Mouse (Mus musculus): ENCODE data around the gene Rgma. TPM values are rescaled to one million over a fixed set of nuclear protein-coding genes. Genes with fewer than 3 reads are reported as not detected.

The Rgma gene
- total and polyA plus RNA-seq, 3 experiments = 0.04 to 0.07 TPM; not detected in 1

DNA sequence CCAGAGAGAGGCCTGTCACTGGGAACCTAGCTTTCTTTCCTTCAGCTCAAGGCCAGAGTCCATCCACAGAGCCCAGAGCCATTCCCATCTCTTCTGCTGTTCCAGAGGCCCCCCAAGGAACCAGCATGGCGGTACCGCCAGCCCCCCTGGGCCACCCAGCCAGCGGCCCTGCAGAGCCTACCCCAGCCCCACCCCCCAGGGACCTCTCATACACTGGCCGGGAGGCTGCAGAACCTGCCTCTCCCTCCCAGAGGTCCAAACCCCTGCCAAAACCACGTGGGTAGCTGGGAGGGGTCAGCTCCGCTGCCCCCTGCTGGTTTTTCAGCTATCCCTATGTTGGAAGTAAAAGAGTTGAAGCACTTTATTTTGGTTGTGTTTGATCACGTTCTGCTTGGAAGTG, 44.1 kb downstream of the Rgma start:
- no peak for DNase-seq (ENCODE audit: extremely low read depth)
- Histone ChIP-seq H3K9ac (ENCODE audit: insufficient read depth, low read depth) (no peak overlapping the region), H3K36me3 (replicated peaks in 1 of 2; ENCODE audit: control insufficient read depth in 1 of 2, insufficient read depth in 1 of 2, low read length in 1 of 2) (no peaks in the 10 kb centered on the region), H3K27me3 (replicated peaks) (no peaks in the 10 kb centered on the region), H3K9me3 (replicated peaks; ENCODE audit: low read length) (no peaks in the 10 kb centered on the region), H3K4me1 (ENCODE audit: control insufficient read depth in 1 of 2, insufficient read depth in 2 of 2) (peaks cover 3 to 17% of the 10 kb centered on the region in 2 experiments; a peak in 2 of 4 replicates), H3K79me2 (replicated peaks; ENCODE audit: control insufficient read depth, extremely low read depth, insufficient read depth, poor library complexity, severe bottlenecking) (no peaks in the 10 kb centered on the region), H3K4me2 (ENCODE audit: insufficient read depth, low read depth, poor library complexity, severe bottlenecking) (no peak overlapping the region; the same call in 1 of the 2 replicates), H3K4me3 (replicated peaks in 1 of 3; ENCODE audit: low read depth in 2 of 3, low read length in 2 of 3, poor library complexity in 1 of 3) (no peak overlapping the region), H3K27ac (ENCODE audit: insufficient read depth, low read depth) (no peak overlapping the region)
- dilution Hi-C loops (cut with MboI; ENCODE audit: extremely low pct_ligation_motif_present, extremely low pct_unique_long_range_greater_than_20kb, low sequenced_read_pairs) = no loop called here
- in situ Hi-C loops (cut with MboI; ENCODE audit: low pct_ligation_motif_present, low pct_unique_long_range_greater_than_20kb, low sequenced_read_pairs) = no loop called here
- peak in 1 of 2 experiments; percentile 47; a peak in 2 of 4 replicates for TF ChIP-seq CTCF (conservative IDR thresholded peaks at IDR 0.05 in 1 of 2, IDR thresholded peaks at IDR 0.05 in 1 of 2; ENCODE audit: low read depth in 2 of 2, low read length in 2 of 2)
- peak; percentile 13; the same call in 1 of the 2 replicates for TF ChIP-seq USF1 (IDR thresholded peaks at IDR 0.05; ENCODE audit: low read depth, low read length)
- TF ChIP-seq USF2 (conservative IDR thresholded peaks at IDR 0.05; ENCODE audit: low read depth, low read length) = no peak
- TF ChIP-seq MAX (IDR thresholded peaks at IDR 0.05; ENCODE audit: low read length) = no peak; the same call in 1 of the 2 replicates
- peak; percentile 22; the same call in 1 of the 2 replicates for TF ChIP-seq SMC3 (IDR thresholded peaks at IDR 0.05; ENCODE audit: low read depth, low read length)

DNA sequence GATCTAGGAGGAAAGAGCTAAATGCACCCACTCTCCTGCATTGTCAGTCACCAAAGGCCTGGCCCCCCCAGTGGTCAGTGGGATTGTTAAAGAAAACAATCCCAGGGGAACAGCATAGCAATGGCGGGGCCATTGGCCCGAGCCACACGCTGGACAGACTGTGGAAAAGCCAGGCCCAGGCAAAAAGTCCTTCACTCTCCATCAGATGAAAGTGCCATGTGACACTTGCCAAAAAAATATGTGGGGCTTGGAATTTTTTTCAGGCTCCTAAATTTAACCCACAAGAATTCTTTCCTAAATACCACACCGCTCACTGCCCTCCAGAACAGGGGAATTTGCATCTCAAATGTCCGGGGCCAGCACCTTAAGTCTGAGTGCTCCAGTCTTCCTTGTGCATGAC, 45.5 kb downstream of the Rgma start:
- H3K79me2 ChIP-seq (replicated peaks; ENCODE audit: control insufficient read depth, extremely low read depth, insufficient read depth, poor library complexity, severe bottlenecking) = no peaks in the 10 kb centered on the region
- no peak overlapping the region for H3K4me3 ChIP-seq (replicated peaks in 1 of 3; ENCODE audit: low read depth in 2 of 3, low read length in 2 of 3, poor library complexity in 1 of 3)
- TF ChIP-seq NRF1 (IDR thresholded peaks at IDR 0.05; ENCODE audit: low read depth, low read length) = no peak
- no peak for TF ChIP-seq JUN (IDR thresholded peaks at IDR 0.05; ENCODE audit: insufficient read depth, low read depth, low read length)
- no peak for TF ChIP-seq USF1 (IDR thresholded peaks at IDR 0.05; ENCODE audit: low read depth, low read length)
- no peak for TF ChIP-seq ZNF384 (IDR thresholded peaks at IDR 0.05; ENCODE audit: low read depth, low read length)
- TF ChIP-seq RCOR1 (conservative IDR thresholded peaks at IDR 0.05; ENCODE audit: low read depth, low read length) = no peak
- TF ChIP-seq KAT2A (IDR thresholded peaks at IDR 0.05; ENCODE audit: insufficient replicate concordance, low read length) = no peak
- TF ChIP-seq MXI1 (IDR thresholded peaks at IDR 0.05; ENCODE audit: low read depth, low read length) = no peak
- TF ChIP-seq SIN3A (IDR thresholded peaks at IDR 0.05; ENCODE audit: low read length) = no peak
- no peak for TF ChIP-seq ZC3H11A (IDR thresholded peaks at IDR 0.05; ENCODE audit: low read depth, low read length)
- H3K27me3 ChIP-seq (replicated peaks) = no peaks in the 10 kb centered on the region
- H3K4me2 ChIP-seq (ENCODE audit: insufficient read depth, low read depth, poor library complexity, severe bottlenecking) = no peak overlapping the region
- peaks cover 0 to 4% of the 10 kb centered on the region in 2 experiments for H3K36me3 ChIP-seq (replicated peaks in 1 of 2; ENCODE audit: control insufficient read depth in 1 of 2, insufficient read depth in 1 of 2, low read length in 1 of 2)
- H3K4me1 ChIP-seq (ENCODE audit: control insufficient read depth in 1 of 2, insufficient read depth in 2 of 2) = peaks cover 3 to 17% of the 10 kb centered on the region in 2 experiments; a peak in 2 of 4 replicates
- in situ Hi-C loops (cut with MboI; ENCODE audit: low pct_ligation_motif_present, low pct_unique_long_range_greater_than_20kb, low sequenced_read_pairs) (no loop called here), dilution Hi-C loops (cut with MboI; ENCODE audit: extremely low pct_ligation_motif_present, extremely low pct_unique_long_range_greater_than_20kb, low sequenced_read_pairs) (no loop called here)
- DNase-seq (ENCODE audit: extremely low read depth) = no peak
- H3K27ac ChIP-seq (ENCODE audit: insufficient read depth, low read depth) = no peak overlapping the region
- H3K9me3 ChIP-seq (replicated peaks; ENCODE audit: low read length) = no peaks in the 10 kb centered on the region
- no peak overlapping the region for H3K9ac ChIP-seq (ENCODE audit: insufficient read depth, low read depth)
